Mouse (Mus musculus) thymus, adult 2 months (tissue): ENCODE data around the gene Rnf151. TPM values are rescaled to one million over a fixed set of nuclear protein-coding genes. Genes with fewer than 3 reads are reported as not detected.

Experiments
- DNase-seq: peaks from one replicate; pipeline ENCODE4 v3.0.0; 2021
- H3K27ac ChIP-seq: fragments of 200-500 bp; 2 replicates; pipeline ENCODE4 v1.5.1; 2012; ENCODE audit warnings: low read length, control low read depth; ENCODE audit not compliant: control insufficient read depth, insufficient read depth
- H3K27me3 ChIP-seq: fragments of 200-500 bp; 2 replicates; pipeline ENCODE4 v1.6.1; 2012; ENCODE audit warnings: mild to moderate bottlenecking, low read length, moderate library complexity, mixed read lengths; ENCODE audit not compliant: control insufficient read depth, insufficient read depth
- H3K36me3 ChIP-seq: fragments of 200-500 bp; 2 replicates; pipeline ENCODE4 v1.6.1; 2012; ENCODE audit warnings: mild to moderate bottlenecking, low read length, moderate library complexity; ENCODE audit not compliant: control insufficient read depth, insufficient read depth
- H3K4me1 ChIP-seq: fragments of 200-500 bp; replicated peaks from 2 replicates; pipeline ENCODE4 v1.6.1; 2012; ENCODE audit warnings: low read length; ENCODE audit not compliant: control insufficient read depth, insufficient read depth
- H3K4me3 ChIP-seq: fragments of 200-500 bp; 2 replicates; pipeline ENCODE4 v1.5.1; 2012; ENCODE audit warnings: mild to moderate bottlenecking, low read length, control low read depth, moderate library complexity; ENCODE audit not compliant: control insufficient read depth, insufficient read depth
- CTCF ChIP-seq: fragments of 200-500 bp; IDR thresholded peaks from 2 replicates; pipeline ENCODE4 v1.5.1; 2012; ENCODE audit warnings: mild to moderate bottlenecking, control low read depth, low read length, moderate library complexity, borderline replicate concordance; ENCODE audit not compliant: control insufficient read depth, poor library complexity, insufficient read depth; ENCODE audit errors: extremely low read depth
- POLR2A ChIP-seq: fragments of 200-500 bp; IDR thresholded peaks from 2 replicates; pipeline ENCODE4 v1.6.1; 2012; ENCODE audit warnings: mild to moderate bottlenecking, low read length, control low read depth, moderate library complexity; ENCODE audit not compliant: control insufficient read depth, poor library complexity, insufficient read depth; ENCODE audit errors: extremely low read depth
- WGBS: fragments of 180-500 bp; shearing (Covaris S2); methylation state at CpG from one replicate; pipeline ENCODE4 v1.1.7; 2018; 5-methylcytosine and 5-hydroxymethylcytosine counted together
- polyA plus RNA-seq: library from polyadenylated mRNA; depleted of rRNA; stranded (reverse); fragments of >200 nt; gene quantifications from 2 replicates; pipeline ENCODE4 v1.2.3, GENCODE M21; 2012

The Rnf151 gene
- polyA plus RNA-seq, 1 experiment = 0.96 TPM

GRCm38 (mm10) chr17:24733434-24734050 lies 15.7 kb upstream of the Rnf151 start:
- Histone ChIP-seq H3K36me3 (no peaks in the 10 kb centered on the region), H3K4me3 (no peak overlapping the region), H3K27me3 (no peaks in the 10 kb centered on the region), H3K4me1 (peaks cover 12% of the 10 kb centered on the region), H3K27ac (no peak overlapping the region)
- WGBS = 95% methylated on average over 21 of the region's 21 CpGs
- TF ChIP-seq CTCF (no peak), POLR2A (no peak)
- no peak for DNase-seq

- DNase-seq = no peak
- Histone ChIP-seq H3K27me3 (no peaks in the 10 kb centered on the region), H3K4me1 (peaks cover 11% of the 10 kb centered on the region), H3K4me3 (no peak overlapping the region), H3K27ac (no peak overlapping the region), H3K36me3 (no peaks in the 10 kb centered on the region)
- TF ChIP-seq POLR2A = no peak
- TF ChIP-seq CTCF = no peak
- WGBS = 91% methylated on average over 12 of the region's 12 CpGs
Observed at GRCm38 (mm10) chr17:24732233-24732935, 14.5 kb upstream of the Rnf151 start.

GRCm38 (mm10) chr17:24730787-24731186 lies 12.9 kb upstream of the Rnf151 start:
- no peak overlapping the region for H3K27ac ChIP-seq
- WGBS = 83% methylated on average over 14 of the region's 14 CpGs
- TF ChIP-seq POLR2A = no peak
- TF ChIP-seq CTCF = no peak
- H3K36me3 ChIP-seq = no peaks in the 10 kb centered on the region
- H3K4me3 ChIP-seq = no peak overlapping the region
- no peak for DNase-seq
- H3K4me1 ChIP-seq = no peaks in the 10 kb centered on the region
- no peaks in the 10 kb centered on the region for H3K27me3 ChIP-seq

- Histone ChIP-seq H3K36me3 (no peaks in the 10 kb centered on the region), H3K4me3 (no peak overlapping the region), H3K27ac (no peak overlapping the region), H3K27me3 (no peaks in the 10 kb centered on the region), H3K4me1 (no peaks in the 10 kb centered on the region)
- TF ChIP-seq POLR2A = no peak
- no peak for TF ChIP-seq CTCF
- 93% methylated on average over 6 of the region's 6 CpGs for WGBS
- DNase-seq = no peak
Observed at GRCm38 (mm10) chr17:24729067-24729466, 11.2 kb upstream of the Rnf151 start.

- Histone ChIP-seq H3K36me3 (no peaks in the 10 kb centered on the region), H3K27ac (no peak overlapping the region), H3K4me3 (no peak overlapping the region), H3K27me3 (no peaks in the 10 kb centered on the region), H3K4me1 (peaks cover 6% of the 10 kb centered on the region)
- DNase-seq = no peak
- TF ChIP-seq CTCF (no peak), POLR2A (no peak)
- WGBS = 84% methylated on average over 17 of the region's 17 CpGs
Observed at GRCm38 (mm10) chr17:24728184-24728583, 10.3 kb upstream of the Rnf151 start.

GRCm38 (mm10) chr17:24727618-24728017 lies 9.8 kb upstream of the Rnf151 start, which contains the start of gene Rpl3l:
Rpl3l (plus strand) TSS chr17:24727820.
- Histone ChIP-seq H3K4me1 (peaks cover 6% of the 10 kb centered on the region), H3K27ac (no peak within 1 kb of the TSS), H3K4me3 (no peak within 1 kb of the TSS), H3K27me3 (no peaks in the 10 kb centered on the region), H3K36me3 (no peaks in the 10 kb centered on the region; the same call in 1 of the 2 replicates)
- WGBS = 93% methylated on average over 2 of the region's 2 CpGs
- TF ChIP-seq CTCF (no peak), POLR2A (no peak)
- DNase-seq = no peak
